Mouse (Mus musculus) CD8-positive naive resting alpha-beta T cell, adult 2 months (primary cell): ENCODE measurements around the gene Gm10065.
"Not testable (repeated sequence)": the region's sequence is repeated elsewhere in the genome, so short reads cannot be mapped to it uniquely, and the experiment has no call there.

Experiments
- DNase-seq, 2 experiments: peaks; one replicate each; pipeline ENCODE4 v3.0.0; 2022; ENCODE audit warnings: low read depth in 2 of 2, low spot score in 2 of 2

Gm10065 gene

GRCm38 (mm10) chr13:21478759-21479670 is at the start of gene Gm10065, which contains the start of gene Zkscan4:
Gm10065 (minus strand) TSS chr13:21479441.
Zkscan4 (plus strand) TSS chr13:21478907.
- DNase-seq: not testable (repeated sequence)

GRCm38 (mm10) chr13:21506221-21506649 is 27.0 kb upstream of the Gm10065 start:
- DNase-seq: peak; percentile 43 to 66

GRCm38 (mm10) chr13:21502296-21502695 is 23.1 kb upstream of the Gm10065 start:
- DNase-seq: no peak

GRCm38 (mm10) chr13:21501182-21501581 is 21.9 kb upstream of the Gm10065 start, which contains the start of gene Gm11273:
Gm11273 (minus strand) TSS chr13:21501418.
- DNase-seq: not testable (repeated sequence)

- DNase-seq: no peak
These were observed 15.8 kb upstream of the Gm10065 start, which contains the start of gene AK157302 for GRCm38 (mm10) chr13:21495080-21495479. AK157302 (plus strand) TSS chr13:21495223.

- DNase-seq: no peak
These were observed 13.6 kb upstream of the Gm10065 start for GRCm38 (mm10) chr13:21492847-21493246.

- DNase-seq: no peak
These were observed 7.6 kb upstream of the Gm10065 start for GRCm38 (mm10) chr13:21486881-21487280.

- DNase-seq: no peak
These were observed 6.8 kb downstream of the Gm10065 start for GRCm38 (mm10) chr13:21472427-21472826.

GRCm38 (mm10) chr13:21469097-21469496 is 10.1 kb downstream of the Gm10065 start:
- no peak for DNase-seq

- DNase-seq: peak; percentile 11 to 18
These were observed 10.9 kb downstream of the Gm10065 start, which contains the start of gene Nkapl for GRCm38 (mm10) chr13:21468061-21469019. Nkapl (minus strand) TSS chr13:21468509.

- DNase-seq: no peak
These were observed 11.9 kb downstream of the Gm10065 start for GRCm38 (mm10) chr13:21467336-21467735.

GRCm38 (mm10) chr13:21462516-21462915 is 16.7 kb downstream of the Gm10065 start:
- not testable (repeated sequence) for DNase-seq

- no peak for DNase-seq
These were observed 22.9 kb downstream of the Gm10065 start for GRCm38 (mm10) chr13:21456347-21456746.

- no peak for DNase-seq
These were observed 25.1 kb downstream of the Gm10065 start for GRCm38 (mm10) chr13:21454133-21454532.

- DNase-seq: peak; percentile 57 to 80
These were observed 25.8 kb downstream of the Gm10065 start, which contains the start of gene Zscan26 for GRCm38 (mm10) chr13:21453449-21453848. Zscan26 (minus strand) TSS chr13:21453730.

GRCm38 (mm10) chr13:21453042-21453441 is 26.2 kb downstream of the Gm10065 start:
- no peak for DNase-seq

- DNase-seq: no peak
These were observed 31.2 kb downstream of the Gm10065 start for GRCm38 (mm10) chr13:21447856-21448614.

GRCm38 (mm10) chr13:21446796-21447195 is 32.4 kb downstream of the Gm10065 start:
- no peak for DNase-seq

GRCm38 (mm10) chr13:21441207-21441572 is 38.1 kb downstream of the Gm10065 start:
- DNase-seq: no peak

- DNase-seq: peak; percentile 28 to 47
These were observed 38.6 kb downstream of the Gm10065 start, which contains the start of gene Pgbd1 for GRCm38 (mm10) chr13:21440503-21441206. Pgbd1 (minus strand) TSS chr13:21441058.
